Mouse (Mus musculus) liver, embryonic 14.5 days (tissue): ENCODE results near the gene Tomm5. TPM values are rescaled to one million over a fixed set of nuclear protein-coding genes. Genes with fewer than 3 reads are reported as not detected.
"Not testable (repeated sequence)": the region's sequence is repeated elsewhere in the genome, so short reads cannot be mapped to it uniquely, and the experiment has no call there.

Source experiments
- ATAC-seq: fragments of 200-750 bp; cut with Nextera tagmentation; 2 replicates; pipeline ENCODE4 v1.8.0; 2017; ENCODE audit warnings: moderate number of reproducible peaks, mild to moderate bottlenecking, moderate library complexity; ENCODE audit not compliant: insufficient read depth
- DNase-seq, 3 experiments: peaks; one replicate each; pipeline ENCODE4 v3.0.0-alpha.2; 2012 to 2013; ENCODE audit warnings: low read depth in 3 of 3, low spot score in 3 of 3
- H3K27ac ChIP-seq: fragments of 300-500 bp; sonication (generic); 2 replicates; pipeline ENCODE4 v1.5.1; 2014; ENCODE audit warnings: moderate library complexity, mild to moderate bottlenecking, control low read depth, inconsistent platforms
- H3K27me3 ChIP-seq: fragments of 300-500 bp; sonication (generic); 2 replicates; pipeline ENCODE4 v1.6.1; 2014; ENCODE audit warnings: mild to moderate bottlenecking, low read length, moderate library complexity; ENCODE audit not compliant: control insufficient read depth, insufficient read depth
- H3K36me3 ChIP-seq: fragments of 300-500 bp; sonication (generic); replicated peaks from 2 replicates; pipeline ENCODE4 v1.6.1; 2014; ENCODE audit warnings: low read depth; ENCODE audit not compliant: control insufficient read depth, insufficient read depth
- H3K4me1 ChIP-seq, 2 experiments: fragments of 200-500 bp in 1 of 2; fragments of 300-500 bp in 1 of 2; sonication (generic) in 1 of 2; replicated peaks; 2 replicates each; pipeline ENCODE4 v1.6.1; 2012 to 2014; ENCODE audit warnings: antibody characterized with exemption in 1 of 2, inconsistent platforms in 1 of 2, low read length in 1 of 2; ENCODE audit not compliant: control insufficient read depth in 2 of 2, insufficient read depth in 2 of 2
- H3K4me2 ChIP-seq: fragments of 300-500 bp; sonication (generic); 2 replicates; pipeline ENCODE4 v1.6.1; 2014; ENCODE audit warnings: low read depth, mild to moderate bottlenecking, control low read depth, moderate library complexity
- H3K4me3 ChIP-seq, 2 experiments: fragments of 200-500 bp in 1 of 2; fragments of 300-500 bp in 1 of 2; sonication (generic) in 1 of 2; 2 replicates each; pipeline ENCODE4 v1.5.1; 2012 to 2014; ENCODE audit warnings: low read depth in 2 of 2, low read length in 2 of 2, mild to moderate bottlenecking in 2 of 2, control low read depth in 1 of 2, inconsistent platforms in 1 of 2, moderate library complexity in 1 of 2; ENCODE audit not compliant: insufficient read depth in 1 of 2
- H3K9ac ChIP-seq: fragments of 300-500 bp; sonication (generic); replicated peaks from 2 replicates; pipeline ENCODE4 v1.6.1; 2014; ENCODE audit warnings: mild to moderate bottlenecking, control low read depth, moderate library complexity
- H3K9me3 ChIP-seq: fragments of 300-500 bp; sonication (generic); 2 replicates; pipeline ENCODE4 v1.6.1; 2016; ENCODE audit warnings: low read length, mixed read lengths; ENCODE audit not compliant: control insufficient read depth
- CTCF ChIP-seq: IDR thresholded peaks from 2 replicates; pipeline ENCODE4 v1.5.1; 2016; ENCODE audit warnings: antibody characterized with exemption, low read depth, control low read depth
- EP300 ChIP-seq: IDR thresholded peaks from 2 replicates; pipeline ENCODE4 v1.6.1; 2016; ENCODE audit warnings: antibody characterized with exemption, low read depth
- WGBS: fragments of 180-500 bp; shearing (Covaris S2); extraction: QIAGEN DNeasy Blood & Tissue Kit; methylation state at CpG from one replicate; pipeline ENCODE4 v1.1.7; 2014; ENCODE audit not compliant: insufficient replicate concordance; 5-methylcytosine and 5-hydroxymethylcytosine counted together
- polyA plus RNA-seq, 2 experiments: library from polyadenylated mRNA; depleted of rRNA in 1 of 2; stranded (reverse) in 1 of 2; unstranded in 1 of 2; fragments of >200 nt; fragmentation: Nextera tagmentation in 1 of 2; extraction: Ambion mirVana in 1 of 2; gene quantifications; 2 replicates each; pipeline versions ENCODE4 v1.2.1 to v1.2.3; 2012 to 2014

Tomm5 gene
- polyA plus RNA-seq, 2 experiments, result 126 to 213 TPM

DNA sequence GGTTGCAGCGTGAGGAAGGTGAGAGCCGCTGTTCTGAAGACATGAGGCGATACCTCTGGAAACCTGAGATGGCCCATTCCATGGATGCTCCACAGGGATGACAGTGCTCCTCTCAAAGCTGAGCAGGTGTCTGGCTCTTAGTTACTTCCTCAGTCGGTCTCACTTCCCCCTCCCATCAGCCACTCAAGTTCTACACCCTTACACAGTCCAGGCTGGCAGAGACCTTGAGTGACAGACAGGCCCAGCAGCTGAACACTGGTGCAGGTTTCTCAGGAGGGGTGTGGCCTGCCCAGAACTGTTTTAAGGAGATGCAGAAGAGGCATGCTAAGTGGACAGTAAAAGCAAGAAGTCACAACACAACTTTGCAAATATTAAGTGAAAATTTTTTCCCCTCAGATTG is 40.2 kb downstream of the Tomm5 start:
- H3K36me3 ChIP-seq, result no peaks in the 10 kb centered on the region
- TF ChIP-seq CTCF (no peak), EP300 (no peak)
- H3K27ac ChIP-seq, result no peak overlapping the region
- H3K4me1 ChIP-seq, result peaks cover 0 to 21% of the 10 kb centered on the region in 2 experiments
- no peak overlapping the region for H3K4me2 ChIP-seq
- H3K27me3 ChIP-seq, result no peaks in the 10 kb centered on the region
- no peak for ATAC-seq
- DNase-seq, result no peak
- H3K9me3 ChIP-seq, result no peaks in the 10 kb centered on the region
- WGBS, result 62% methylated on average over 4 of the region's 4 CpGs
- no peak overlapping the region for H3K9ac ChIP-seq
- no peak overlapping the region for H3K4me3 ChIP-seq

DNA sequence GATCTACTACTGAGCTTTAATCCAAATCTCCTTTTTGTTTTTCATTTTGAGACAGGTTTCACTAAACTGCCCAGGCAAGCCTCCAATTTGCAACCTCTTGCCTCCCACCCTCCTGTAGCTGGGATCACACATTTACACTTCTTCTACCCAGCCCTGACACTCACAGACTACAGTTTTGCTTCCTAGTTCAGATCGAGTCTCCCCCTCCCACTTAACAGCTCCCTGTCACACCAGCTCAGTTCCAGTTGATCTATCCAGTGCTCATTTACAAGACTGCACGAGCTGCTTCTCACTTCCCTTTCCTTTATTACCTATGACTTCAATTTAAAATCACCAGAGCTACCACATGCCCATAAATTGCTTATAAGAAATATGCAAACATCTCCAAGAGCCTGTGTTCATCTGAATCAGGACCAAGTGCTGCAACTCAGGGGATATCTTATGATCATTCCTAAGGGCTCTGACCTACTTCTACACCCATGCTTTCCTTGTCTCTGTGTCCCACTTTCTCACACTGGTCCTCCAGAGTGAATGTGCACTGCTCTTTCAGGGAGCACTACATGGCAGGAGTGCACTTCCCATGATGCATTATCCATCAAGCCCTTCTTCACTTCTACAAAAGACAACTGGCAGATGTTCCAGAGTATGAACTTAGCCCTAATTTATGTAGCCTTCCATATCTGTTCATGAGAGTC is 41.7 kb downstream of the Tomm5 start:
- Histone ChIP-seq H3K4me2 (no peak overlapping the region), H3K27me3 (no peaks in the 10 kb centered on the region), H3K9me3 (no peaks in the 10 kb centered on the region), H3K36me3 (no peaks in the 10 kb centered on the region), H3K27ac (no peak overlapping the region), H3K4me3 (no peak overlapping the region), H3K9ac (no peak overlapping the region), H3K4me1 (peaks cover 0 to 10% of the 10 kb centered on the region in 2 experiments; a peak in 3 of 4 replicates)
- no peak for DNase-seq
- WGBS, result 13% methylated on average over 2 of the region's 2 CpGs
- ATAC-seq, result no peak
- no peak for TF ChIP-seq CTCF
- no peak for TF ChIP-seq EP300

DNA sequence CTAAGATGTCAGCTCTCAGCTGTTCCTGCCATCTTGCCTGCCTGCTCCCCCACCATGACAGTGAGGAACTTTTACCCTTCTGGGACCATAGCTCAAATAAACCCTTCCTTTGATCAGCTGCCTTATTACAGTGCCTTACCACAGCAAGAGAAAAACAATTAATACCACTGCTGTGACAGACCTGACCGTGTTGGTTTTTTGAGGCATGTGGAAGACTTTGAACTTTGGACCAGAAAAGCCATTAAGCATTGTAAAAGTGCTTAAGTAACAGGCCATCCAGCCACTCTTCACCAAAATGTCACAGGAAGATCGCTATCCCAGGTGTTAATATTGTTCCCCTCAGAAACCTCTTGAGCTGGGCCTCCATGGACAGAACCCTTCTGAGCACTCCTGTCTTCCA is 43.3 kb downstream of the Tomm5 start:
- 69% methylated on average over 2 of the region's 2 CpGs for WGBS
- ATAC-seq (no peak), DNase-seq (no peak)
- Histone ChIP-seq H3K9me3 (no peaks in the 10 kb centered on the region), H3K9ac (no peak overlapping the region), H3K4me1 (peaks cover 0 to 2% of the 10 kb centered on the region in 2 experiments; a peak in 1 of 4 replicates), H3K27me3 (no peaks in the 10 kb centered on the region), H3K27ac (no peak overlapping the region), H3K4me3 (no peak overlapping the region), H3K4me2 (no peak overlapping the region), H3K36me3 (no peaks in the 10 kb centered on the region)
- TF ChIP-seq CTCF (no peak), EP300 (no peak)

DNA sequence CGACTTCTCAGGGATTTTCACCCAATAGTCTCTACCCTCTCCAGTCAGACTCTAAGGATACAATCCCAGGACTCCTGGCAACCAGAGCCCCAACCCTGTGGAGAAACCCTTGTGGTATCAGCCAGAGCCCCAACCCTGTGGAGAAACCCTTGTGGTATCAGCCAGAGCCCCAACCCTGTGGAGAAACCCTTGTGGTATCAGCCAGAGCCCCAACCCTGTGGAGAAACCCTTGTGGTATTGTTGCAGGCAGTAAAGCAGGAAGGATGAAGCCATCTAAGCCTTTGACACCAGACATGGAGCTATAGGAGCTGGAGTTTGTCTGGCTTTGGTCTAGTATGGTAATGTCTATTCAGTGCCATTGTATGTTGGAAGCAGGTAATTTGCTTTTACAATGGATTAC is 44.1 kb downstream of the Tomm5 start:
- not testable (repeated sequence) for H3K4me1 ChIP-seq, H3K36me3 ChIP-seq, H3K9ac ChIP-seq, H3K4me2 ChIP-seq, ATAC-seq, H3K4me3 ChIP-seq, DNase-seq, H3K9me3 ChIP-seq, H3K27ac ChIP-seq, H3K27me3 ChIP-seq
- WGBS, result 68% methylated on average over 1 of the region's 1 CpGs

DNA sequence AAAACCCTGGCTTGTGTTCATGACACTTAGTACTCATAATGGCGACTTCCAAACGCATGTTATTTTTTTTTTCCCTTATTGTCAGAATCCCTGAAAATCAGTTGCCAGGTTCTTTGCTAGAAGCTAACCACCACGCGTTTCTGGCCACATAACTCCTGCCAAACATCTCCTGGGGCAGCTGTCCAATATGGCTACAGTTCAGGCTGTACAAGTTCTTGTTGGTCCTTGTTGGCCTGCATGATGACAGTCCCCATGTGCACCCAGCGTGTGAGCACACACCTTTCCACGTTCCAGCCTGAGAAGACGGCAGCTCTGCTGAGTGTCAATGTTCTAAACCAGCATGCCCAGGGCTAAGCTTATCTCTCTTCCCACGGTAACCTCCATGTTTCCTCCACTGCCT is 52.5 kb downstream of the Tomm5 start:
- WGBS, result 66% methylated on average over 8 of the region's 8 CpGs
- no peak for DNase-seq

More for the DNA sequence above, 52.5 kb downstream of the Tomm5 start:
- Histone ChIP-seq H3K9me3 (no peaks in the 10 kb centered on the region), H3K27me3 (no peaks in the 10 kb centered on the region), H3K4me1 (no peaks in the 10 kb centered on the region), H3K9ac (no peak overlapping the region), H3K4me3 (no peak overlapping the region), H3K4me2 (no peak overlapping the region), H3K36me3 (peaks cover 2% of the 10 kb centered on the region; the same call in 1 of the 2 replicates), H3K27ac (no peak overlapping the region)
- TF ChIP-seq CTCF, result no peak
- TF ChIP-seq EP300, result no peak
- no peak for ATAC-seq

Other genes with a start within 250 kb of the Tomm5 start
- gene Grhpr, start 126.7 kb downstream of the Tomm5 start, polyA plus RNA-seq (2012; rRNA removed), result 47.5 and 50.1 TPM in 2 replicates
- gene Grhpr, start 126.7 kb downstream of the Tomm5 start, polyA plus RNA-seq (2014; fragmentation: Nextera tagmentation; extraction: Ambion mirVana), result 75.7 and 75.9 TPM in 2 replicates
- gene Zbtb5, start 95.7 kb downstream of the Tomm5 start, polyA plus RNA-seq (2012; rRNA removed), result 3.3 and 3.5 TPM in 2 replicates
- 4.5 and 6.2 TPM in 2 replicates for gene Zbtb5, start 95.7 kb downstream of the Tomm5 start, polyA plus RNA-seq (2014; fragmentation: Nextera tagmentation; extraction: Ambion mirVana)
- gene Polr1e, start 89.5 kb downstream of the Tomm5 start, polyA plus RNA-seq (2012; rRNA removed), result 4.2 and 7.8 TPM in 2 replicates
- 15.5 and 18.9 TPM in 2 replicates for gene Polr1e, start 89.5 kb downstream of the Tomm5 start, polyA plus RNA-seq (2014; fragmentation: Nextera tagmentation; extraction: Ambion mirVana)
- gene Fbxo10, start 23.5 kb downstream of the Tomm5 start, polyA plus RNA-seq (2012; rRNA removed), result 3.5 and 4.3 TPM in 2 replicates
- gene Fbxo10, start 23.5 kb downstream of the Tomm5 start, polyA plus RNA-seq (2014; fragmentation: Nextera tagmentation; extraction: Ambion mirVana), result 2.4 and 3.4 TPM in 2 replicates
- gene Frmpd1, start 76.8 kb upstream of the Tomm5 start, polyA plus RNA-seq (2012; rRNA removed), result 0.10 and 0.16 TPM in 2 replicates
- gene Frmpd1, start 76.8 kb upstream of the Tomm5 start, polyA plus RNA-seq (2014; fragmentation: Nextera tagmentation; extraction: Ambion mirVana), result 0.08 and 0.28 TPM in 2 replicates
- 1.3 and 2.5 TPM in 2 replicates for gene Trmt10b, start 189.0 kb upstream of the Tomm5 start, polyA plus RNA-seq (2012; rRNA removed)
- 4.8 and 5.7 TPM in 2 replicates for gene Trmt10b, start 189.0 kb upstream of the Tomm5 start, polyA plus RNA-seq (2014; fragmentation: Nextera tagmentation; extraction: Ambion mirVana)
- 4.0 TPM in 2 replicates for gene Dcaf10, start 234.0 kb upstream of the Tomm5 start, polyA plus RNA-seq (2012; rRNA removed)
- 6.8 and 7.9 TPM in 2 replicates for gene Dcaf10, start 234.0 kb upstream of the Tomm5 start, polyA plus RNA-seq (2014; fragmentation: Nextera tagmentation; extraction: Ambion mirVana)
- gene Exosc3, start 234.6 kb upstream of the Tomm5 start, polyA plus RNA-seq (2012; rRNA removed), result 22.9 and 31.6 TPM in 2 replicates
- 57.2 and 59.7 TPM in 2 replicates for gene Exosc3, start 234.6 kb upstream of the Tomm5 start, polyA plus RNA-seq (2014; fragmentation: Nextera tagmentation; extraction: Ambion mirVana)